Mouse (Mus musculus) cerebellum, adult 8-10 months (tissue): Measurements from ENCODE around the gene Nr5a1.

Experiments
- DNase-seq: peaks from one replicate; pipeline ENCODE4 v3.0.0; 2022

The Nr5a1 gene

GRCm38 (mm10) chr2:38714324-38714723, at the start of gene Nr5a1:
Gene Nr5a1 (minus strand): TSS chr2:38714542.
- no peak for DNase-seq

GRCm38 (mm10) chr2:38739847-38740246, 25.5 kb upstream of the Nr5a1 start:
- no peak for DNase-seq

- DNase-seq, result peak; percentile 66
Observed at GRCm38 (mm10) chr2:38739410-38739809, 25.1 kb upstream of the Nr5a1 start.

GRCm38 (mm10) chr2:38738601-38739301, 24.4 kb upstream of the Nr5a1 start:
- no peak for DNase-seq

- DNase-seq, result no peak
Observed at GRCm38 (mm10) chr2:38735740-38736139, 21.4 kb upstream of the Nr5a1 start.

- DNase-seq, result no peak
Observed at GRCm38 (mm10) chr2:38734721-38735120, 20.4 kb upstream of the Nr5a1 start.

- no peak for DNase-seq
Observed at GRCm38 (mm10) chr2:38730331-38730827, 16.0 kb upstream of the Nr5a1 start.

- DNase-seq, result no peak
Observed at GRCm38 (mm10) chr2:38725427-38725826, 11.1 kb upstream of the Nr5a1 start.

- no peak for DNase-seq
Observed at GRCm38 (mm10) chr2:38723378-38723777, 9.0 kb upstream of the Nr5a1 start.

- DNase-seq, result no peak
Observed at GRCm38 (mm10) chr2:38722076-38722475, 7.7 kb upstream of the Nr5a1 start.

GRCm38 (mm10) chr2:38720661-38721060, 6.3 kb upstream of the Nr5a1 start:
- DNase-seq, result no peak

GRCm38 (mm10) chr2:38719354-38719753, 5.0 kb upstream of the Nr5a1 start:
- no peak for DNase-seq

GRCm38 (mm10) chr2:38718676-38719075, 4.3 kb upstream of the Nr5a1 start:
- no peak for DNase-seq

- DNase-seq, result no peak
Observed at GRCm38 (mm10) chr2:38717436-38717835, 3.1 kb upstream of the Nr5a1 start.

- no peak for DNase-seq
Observed at GRCm38 (mm10) chr2:38713596-38713995, 746 bp downstream of the Nr5a1 start.

GRCm38 (mm10) chr2:38712769-38713125, 1.6 kb downstream of the Nr5a1 start:
- DNase-seq, result no peak

- no peak for DNase-seq
Observed at GRCm38 (mm10) chr2:38712076-38712768, 2.1 kb downstream of the Nr5a1 start.

- peak; percentile 11 for DNase-seq
Observed at GRCm38 (mm10) chr2:38711421-38711861, 2.9 kb downstream of the Nr5a1 start.

- peak; percentile 25 for DNase-seq
Observed at GRCm38 (mm10) chr2:38710304-38711241, 3.8 kb downstream of the Nr5a1 start.

GRCm38 (mm10) chr2:38708907-38709688, 5.2 kb downstream of the Nr5a1 start:
- DNase-seq, result no peak

GRCm38 (mm10) chr2:38706661-38707060, 7.7 kb downstream of the Nr5a1 start:
- DNase-seq, result no peak

- no peak for DNase-seq
Observed at GRCm38 (mm10) chr2:38705036-38705435, 9.3 kb downstream of the Nr5a1 start.
